Mouse (Mus musculus) MEL (cell line): ENCODE data around the gene Wee1. TPM values are rescaled to one million over a fixed set of nuclear protein-coding genes. Genes with fewer than 3 reads are reported as not detected.

Experiments
- DNase-seq: peaks from one replicate; pipeline ENCODE4 v3.0.0; 2011; ENCODE audit warnings: low read depth, low spot score
- H3K27ac ChIP-seq: 2 replicates; pipeline ENCODE4 v1.5.1; 2012; ENCODE audit warnings: low read depth, mild to moderate bottlenecking, control low read depth, low read length, moderate library complexity; ENCODE audit not compliant: control insufficient read depth
- H3K27me3 ChIP-seq, 2 experiments: fragments of 150-350 bp in 1 of 2; sonication (generic) in 1 of 2; 2 replicates each; pipeline ENCODE4 v1.6.1; 2012; ENCODE audit warnings: low read length in 2 of 2, mild to moderate bottlenecking in 2 of 2, improper control_type of control experiment in 1 of 2, moderate library complexity in 1 of 2; ENCODE audit not compliant: insufficient read depth in 2 of 2, control insufficient read depth in 1 of 2
- H3K36me3 ChIP-seq, 2 experiments: 2 replicates each; pipeline ENCODE4 v1.6.1; 2012 to 2014; ENCODE audit warnings: low read length in 2 of 2, improper control_type of control experiment in 1 of 2, inconsistent platforms in 1 of 2, mild to moderate bottlenecking in 1 of 2; ENCODE audit not compliant: insufficient read depth in 2 of 2, control insufficient read depth in 1 of 2
- H3K4me1 ChIP-seq, 2 experiments: fragments of 150-350 bp in 1 of 2; sonication (generic) in 1 of 2; 2 replicates each; pipeline ENCODE4 v1.6.1; 2012; ENCODE audit warnings: low read length in 2 of 2, improper control_type of control experiment in 1 of 2, mild to moderate bottlenecking in 1 of 2; ENCODE audit not compliant: insufficient read depth in 2 of 2, control insufficient read depth in 1 of 2
- H3K4me3 ChIP-seq, 2 experiments: fragments of 150-350 bp in 1 of 2; sonication (generic) in 1 of 2; 2 replicates each; pipeline ENCODE4 v1.5.1; 2012; ENCODE audit warnings: low read depth in 2 of 2, low read length in 2 of 2, mild to moderate bottlenecking in 2 of 2, moderate library complexity in 2 of 2, control low read depth in 1 of 2, improper control_type of control experiment in 1 of 2; ENCODE audit not compliant: control insufficient read depth in 1 of 2, insufficient read depth in 1 of 2
- H3K79me2 ChIP-seq: 2 replicates; pipeline ENCODE4 v1.6.1; 2012; ENCODE audit warnings: mild to moderate bottlenecking, low read length, moderate library complexity; ENCODE audit not compliant: control insufficient read depth, poor library complexity, insufficient read depth
- H3K9ac ChIP-seq: 2 replicates; pipeline ENCODE4 v1.6.1; 2012; ENCODE audit warnings: low read depth, mild to moderate bottlenecking, control low read depth, low read length, moderate library complexity; ENCODE audit not compliant: control insufficient read depth, poor library complexity, severe bottlenecking
- H3K9me3 ChIP-seq: fragments of 150-350 bp; sonication (generic); replicated peaks from 2 replicates; pipeline ENCODE4 v1.6.1; 2012; ENCODE audit warnings: mild to moderate bottlenecking, low read length, improper control_type of control experiment, moderate library complexity; ENCODE audit not compliant: insufficient read depth
- CHD2 ChIP-seq: IDR thresholded peaks from 2 replicates; pipeline ENCODE4 v1.6.1; 2011; ENCODE audit warnings: low read length, improper control_type of control experiment
- CTCF ChIP-seq, 3 experiments: IDR thresholded peaks in 2 of 3; conservative IDR thresholded peaks in 1 of 3; 2 replicates each; pipeline ENCODE4 v1.5.1; 2011 to 2012; ENCODE audit warnings: low read length in 3 of 3, low read depth in 2 of 3, mild to moderate bottlenecking in 2 of 3, improper control_type of control experiment in 1 of 3, inconsistent platforms in 1 of 3, mixed read lengths in 1 of 3, moderate library complexity in 1 of 3; ENCODE audit not compliant: control insufficient read depth in 1 of 3, insufficient read depth in 1 of 3, poor library complexity in 1 of 3, severe bottlenecking in 1 of 3
- E2F4 ChIP-seq: IDR thresholded peaks from 2 replicates; pipeline ENCODE4 v1.6.1; 2011; ENCODE audit warnings: low read depth, low read length, improper control_type of control experiment, borderline replicate concordance
- ELF1 ChIP-seq: IDR thresholded peaks from 2 replicates; pipeline ENCODE4 v1.6.1; 2014; ENCODE audit warnings: low read depth, mild to moderate bottlenecking, inconsistent platforms, low read length, improper control_type of control experiment, moderate library complexity
- EP300 ChIP-seq, 2 experiments: IDR thresholded peaks; 2 replicates each; pipeline ENCODE4 v1.6.1; 2011; ENCODE audit warnings: improper control_type of control experiment in 2 of 2, low read length in 2 of 2, low read depth in 1 of 2, mild to moderate bottlenecking in 1 of 2
- ETS1 ChIP-seq: IDR thresholded peaks from 2 replicates; pipeline ENCODE4 v1.6.1; 2012; ENCODE audit warnings: low read depth, mild to moderate bottlenecking, inconsistent platforms, low read length, improper control_type of control experiment, moderate library complexity
- GABPA ChIP-seq: IDR thresholded peaks from 2 replicates; pipeline ENCODE4 v1.6.1; 2012; ENCODE audit warnings: low read depth, mild to moderate bottlenecking, inconsistent platforms, low read length, improper control_type of control experiment, moderate library complexity
- GATA1 ChIP-seq: IDR thresholded peaks from 2 replicates; pipeline ENCODE4 v1.6.1; 2011; ENCODE audit warnings: low read depth, low read length, improper control_type of control experiment
- HCFC1 ChIP-seq: IDR thresholded peaks from 2 replicates; pipeline ENCODE4 v1.6.1; 2012; ENCODE audit warnings: low read depth, mild to moderate bottlenecking, inconsistent platforms, low read length, improper control_type of control experiment, moderate library complexity
- JUND ChIP-seq: IDR thresholded peaks from 2 replicates; pipeline ENCODE4 v1.6.1; 2011; ENCODE audit warnings: low read depth, mild to moderate bottlenecking, improper control_type of control experiment, low read length
- KAT2A ChIP-seq: conservative IDR thresholded peaks from 2 replicates; pipeline ENCODE4 v1.6.1; 2012; ENCODE audit warnings: low read depth, low read length, improper control_type of control experiment, inconsistent platforms
- MAFK ChIP-seq: IDR thresholded peaks from 2 replicates; pipeline ENCODE4 v1.6.1; 2011; ENCODE audit warnings: low read depth, mild to moderate bottlenecking, low read length, improper control_type of control experiment, borderline replicate concordance
- MAX ChIP-seq: IDR thresholded peaks from 2 replicates; pipeline ENCODE4 v1.6.1; 2011; ENCODE audit warnings: low read length, improper control_type of control experiment
- MAZ ChIP-seq: IDR thresholded peaks from 2 replicates; pipeline ENCODE4 v1.6.1; 2012; ENCODE audit warnings: low read depth, mild to moderate bottlenecking, inconsistent platforms, low read length, improper control_type of control experiment
- MEF2A ChIP-seq: IDR thresholded peaks from 2 replicates; pipeline ENCODE4 v1.6.1; 2014; ENCODE audit warnings: low read depth, mild to moderate bottlenecking, inconsistent platforms, low read length, improper control_type of control experiment; ENCODE audit not compliant: poor library complexity, insufficient replicate concordance, severe bottlenecking; ENCODE audit errors: extremely low read depth
- MXI1 ChIP-seq: IDR thresholded peaks from 2 replicates; pipeline ENCODE4 v1.6.1; 2011; ENCODE audit warnings: mild to moderate bottlenecking, low read depth, low read length, improper control_type of control experiment
- MYB ChIP-seq: IDR thresholded peaks from 2 replicates; pipeline ENCODE4 v1.6.1; 2011; ENCODE audit warnings: mild to moderate bottlenecking, low read depth, low read length, improper control_type of control experiment
- MYC ChIP-seq: IDR thresholded peaks from 2 replicates; pipeline ENCODE4 v1.6.1; 2011; ENCODE audit warnings: low read depth, mild to moderate bottlenecking, low read length, improper control_type of control experiment, moderate library complexity
- NELFE ChIP-seq: IDR thresholded peaks from 2 replicates; pipeline ENCODE4 v1.6.1; 2011; ENCODE audit warnings: low read depth, low read length, improper control_type of control experiment
- POLR2A ChIP-seq, 2 experiments: IDR thresholded peaks; 2 replicates each; pipeline ENCODE4 v1.6.1; 2011 to 2012; ENCODE audit warnings: low read length in 2 of 2, mild to moderate bottlenecking in 2 of 2, control low read depth in 1 of 2, improper control_type of control experiment in 1 of 2, low read depth in 1 of 2, moderate library complexity in 1 of 2; ENCODE audit not compliant: control insufficient read depth in 1 of 2, insufficient read depth in 1 of 2, poor library complexity in 1 of 2
- POLR2AphosphoS5 ChIP-seq: IDR thresholded peaks from 2 replicates; pipeline ENCODE4 v1.6.1; 2012; ENCODE audit warnings: low read depth, borderline replicate concordance, mild to moderate bottlenecking, inconsistent platforms, low read length, moderate library complexity, mixed read lengths
- RAD21 ChIP-seq: IDR thresholded peaks from 2 replicates; pipeline ENCODE4 v1.6.1; 2011; ENCODE audit warnings: mild to moderate bottlenecking, low read depth, low read length, improper control_type of control experiment
- RCOR1 ChIP-seq: IDR thresholded peaks from 2 replicates; pipeline ENCODE4 v1.6.1; 2012; ENCODE audit warnings: low read depth, mild to moderate bottlenecking, inconsistent platforms, low read length, improper control_type of control experiment
- SIN3A ChIP-seq: IDR thresholded peaks from 2 replicates; pipeline ENCODE4 v1.6.1; 2012; ENCODE audit warnings: low read length, improper control_type of control experiment, inconsistent platforms
- SMC3 ChIP-seq: IDR thresholded peaks from 2 replicates; pipeline ENCODE4 v1.6.1; 2011; ENCODE audit warnings: low read depth, low read length, improper control_type of control experiment
- TAL1 ChIP-seq: IDR thresholded peaks from 2 replicates; pipeline ENCODE4 v1.6.1; 2012; ENCODE audit warnings: mild to moderate bottlenecking, inconsistent platforms, low read length, moderate library complexity, mixed read lengths
- TBP ChIP-seq: IDR thresholded peaks from 2 replicates; pipeline ENCODE4 v1.8.0; 2011; ENCODE audit warnings: low read depth, low read length, improper control_type of control experiment
- TCF12 ChIP-seq: IDR thresholded peaks from 2 replicates; pipeline ENCODE4 v1.6.1; 2014; ENCODE audit warnings: low read depth, mild to moderate bottlenecking, inconsistent platforms, low read length, improper control_type of control experiment, moderate library complexity
- UBTF ChIP-seq: IDR thresholded peaks from 2 replicates; pipeline ENCODE4 v1.6.1; 2012; ENCODE audit warnings: low read depth, mild to moderate bottlenecking, inconsistent platforms, low read length, improper control_type of control experiment, moderate library complexity, borderline replicate concordance; ENCODE audit not compliant: insufficient read depth
- USF1 ChIP-seq: IDR thresholded peaks from 2 replicates; pipeline ENCODE4 v1.6.1; 2014; ENCODE audit warnings: low read depth, mild to moderate bottlenecking, inconsistent platforms, low read length, improper control_type of control experiment, moderate library complexity
- USF2 ChIP-seq, 2 experiments: IDR thresholded peaks; 2 replicates each; pipeline ENCODE4 v1.6.1; 2011 to 2012; ENCODE audit warnings: improper control_type of control experiment in 2 of 2, low read length in 2 of 2, borderline replicate concordance in 1 of 2, inconsistent platforms in 1 of 2, low read depth in 1 of 2, mild to moderate bottlenecking in 1 of 2; ENCODE audit not compliant: insufficient read depth in 1 of 2
- ZC3H11A ChIP-seq: IDR thresholded peaks from 2 replicates; pipeline ENCODE4 v1.6.1; 2012; ENCODE audit warnings: low read depth, mild to moderate bottlenecking, inconsistent platforms, low read length, improper control_type of control experiment
- ZKSCAN1 ChIP-seq: IDR thresholded peaks from 2 replicates; pipeline ENCODE4 v1.6.1; 2012; ENCODE audit warnings: low read depth, mild to moderate bottlenecking, inconsistent platforms, low read length, improper control_type of control experiment, moderate library complexity
- ZMIZ1 ChIP-seq: IDR thresholded peaks from 2 replicates; pipeline ENCODE4 v1.6.1; 2012; ENCODE audit warnings: low read depth, mild to moderate bottlenecking, inconsistent platforms, low read length, improper control_type of control experiment, moderate library complexity
- ZNF384 ChIP-seq: IDR thresholded peaks from 2 replicates; pipeline ENCODE4 v1.6.1; 2012; ENCODE audit warnings: low read depth, mild to moderate bottlenecking, inconsistent platforms, low read length, improper control_type of control experiment
- polyA plus RNA-seq, 2 experiments: library from polyadenylated mRNA; stranded (reverse) in 1 of 2; unstranded in 1 of 2; fragments of >175 nt in 1 of 2; fragments of >200 nt in 1 of 2; gene quantifications; 2 replicates each; pipeline versions ENCODE4 v1.2.1 to v1.2.4; 2012; ENCODE audit warnings: low replicate concordance in 2 of 2, low read depth in 1 of 2; ENCODE audit not compliant: insufficient read length in 2 of 2, insufficient read depth in 1 of 2, missing spikeins in 1 of 2
- total RNA-seq: library from RNA; depleted of rRNA; stranded (reverse); fragments of 300-350 nt; gene quantifications from 2 replicates; pipeline ENCODE4 v1.2.3, GENCODE M21; 2012; rRNA removed

Gene Wee1
- 9.3 and 10.8 TPM in 2 replicates for total RNA-seq
- 10 to 100 TPM in 1 of 2 experiments, not detected in 1; 23.0 TPM for polyA plus RNA-seq

GRCm38 (mm10) chr7:110121516-110122288 is at the start of gene Wee1:
Gene Wee1, plus strand, starts transcription at chr7:110122046.
- peak within 1 kb of the TSS; percentile 98 for H3K9ac ChIP-seq
- H3K36me3 ChIP-seq: peaks cover 8 to 21% of the 10 kb centered on the region in 2 experiments
- no peaks in the 10 kb centered on the region for H3K9me3 ChIP-seq
- peak within 1 kb of the TSS; percentile 99 for H3K4me3 ChIP-seq
- DNase-seq: peak; percentile 98
- peaks cover 38% of the 10 kb centered on the region for H3K79me2 ChIP-seq
- H3K27me3 ChIP-seq: no peaks in the 10 kb centered on the region
- peaks cover 4 to 16% of the 10 kb centered on the region in 2 experiments for H3K4me1 ChIP-seq
- peak within 1 kb of the TSS; percentile 88 for H3K27ac ChIP-seq
- TF ChIP-seq ZNF384: peak; percentile 83
- peak; percentile 98 for TF ChIP-seq MXI1
- no peak for TF ChIP-seq UBTF
- peak; percentile 90 for TF ChIP-seq MAX
- TF ChIP-seq GATA1: no peak
- no peak for TF ChIP-seq GABPA
- TF ChIP-seq ZKSCAN1: no peak
- no peak for TF ChIP-seq RAD21
- TF ChIP-seq CTCF (IDR thresholded peaks at IDR 0.05 in 2 of 3, conservative IDR thresholded peaks at IDR 0.05 in 1 of 3; ENCODE audit: control insufficient read depth in 1 of 3, insufficient read depth in 1 of 3, low read depth in 2 of 3, low read length in 3 of 3, poor library complexity in 1 of 3, severe bottlenecking in 1 of 3): no peak
- peak; percentile 80; the same call in 1 of the 2 replicates for TF ChIP-seq E2F4
- TF ChIP-seq POLR2AphosphoS5: no peak
- 0 out of 2 replicates have a peak, but pooled peaks have one; percentile 4 for TF ChIP-seq ELF1
- no peak for TF ChIP-seq MEF2A
- TF ChIP-seq TBP: no peak
- no peak for TF ChIP-seq JUND
- TF ChIP-seq SMC3: no peak
- TF ChIP-seq TAL1: no peak
- TF ChIP-seq USF2 (IDR thresholded peaks at IDR 0.05; ENCODE audit: borderline replicate concordance in 1 of 2, insufficient read depth in 1 of 2, low read depth in 1 of 2, low read length in 2 of 2): peak; percentile 30 to 82; a peak in 3 of 4 replicates
- TF ChIP-seq MYC: peak; percentile 73; the same call in 1 of the 2 replicates
- no peak for TF ChIP-seq MAZ
- no peak; a peak in 1 of 4 replicates for TF ChIP-seq EP300 (IDR thresholded peaks at IDR 0.05; ENCODE audit: low read depth in 1 of 2, low read length in 2 of 2)
- TF ChIP-seq CHD2: no peak
- TF ChIP-seq SIN3A: peak; percentile 75
- 0 out of 2 replicates have a peak, but pooled peaks have one; percentile 49 for TF ChIP-seq ZMIZ1
- peak; percentile 46; the same call in 1 of the 2 replicates for TF ChIP-seq ETS1
- TF ChIP-seq ZC3H11A: no peak
- no peak for TF ChIP-seq TCF12
- TF ChIP-seq NELFE: peak; percentile 64
- no peak; the same call in 1 of the 2 replicates for TF ChIP-seq KAT2A
- no peak for TF ChIP-seq RCOR1
- peak; percentile 62; the same call in 1 of the 2 replicates for TF ChIP-seq HCFC1
- peak in 1 of 2 experiments; percentile 65; a peak in 2 of 4 replicates for TF ChIP-seq POLR2A (IDR thresholded peaks at IDR 0.05; ENCODE audit: control insufficient read depth in 1 of 2, insufficient read depth in 1 of 2, low read depth in 1 of 2, low read length in 2 of 2, poor library complexity in 1 of 2)
- no peak for TF ChIP-seq MYB
- TF ChIP-seq MAFK: no peak
- TF ChIP-seq USF1: peak; percentile 99
